Mouse (Mus musculus) embryonic facial prominence, embryonic 13.5 days (tissue): ENCODE results near the gene Fbxw28. TPM values are rescaled to one million over a fixed set of nuclear protein-coding genes. Genes with fewer than 3 reads are reported as not detected.
"Not testable (repeated sequence)": the region's sequence is repeated elsewhere in the genome, so short reads cannot be mapped to it uniquely, and the experiment has no call there.

Source experiments
- ATAC-seq: fragments of 200-750 bp; cut with Nextera tagmentation; 2 replicates; pipeline ENCODE4 v1.8.0; 2017; ENCODE audit warnings: low read depth; ENCODE audit not compliant: insufficient number of reproducible peaks, insufficient read depth, low FRiP score, low TSS enrichment
- H3K27ac ChIP-seq: fragments of 300-500 bp; sonication (generic); 2 replicates; pipeline ENCODE4 v1.5.1; 2015; ENCODE audit warnings: moderate library complexity, mild to moderate bottlenecking, inconsistent platforms
- H3K27me3 ChIP-seq: fragments of 300-500 bp; sonication (generic); 2 replicates; pipeline ENCODE4 v1.6.1; 2015; ENCODE audit warnings: mild to moderate bottlenecking, inconsistent platforms
- H3K36me3 ChIP-seq: fragments of 300-500 bp; sonication (generic); 2 replicates; pipeline ENCODE4 v1.6.1; 2015; ENCODE audit warnings: mild to moderate bottlenecking, inconsistent platforms
- H3K4me1 ChIP-seq: fragments of 300-500 bp; sonication (generic); 2 replicates; pipeline ENCODE4 v1.6.1; 2015; ENCODE audit warnings: inconsistent platforms
- H3K4me2 ChIP-seq: fragments of 300-500 bp; sonication (generic); 2 replicates; pipeline ENCODE4 v1.6.1; 2015; ENCODE audit warnings: moderate library complexity, mild to moderate bottlenecking, inconsistent platforms
- H3K4me3 ChIP-seq: fragments of 300-500 bp; sonication (generic); 2 replicates; pipeline ENCODE4 v1.5.1; 2015; ENCODE audit warnings: mild to moderate bottlenecking, inconsistent platforms
- H3K9ac ChIP-seq: fragments of 300-500 bp; sonication (generic); 2 replicates; pipeline ENCODE4 v1.6.1; 2015; ENCODE audit warnings: mild to moderate bottlenecking, inconsistent platforms
- H3K9me3 ChIP-seq: fragments of 300-500 bp; sonication (generic); 2 replicates; pipeline ENCODE4 v1.6.1; 2016; ENCODE audit warnings: inconsistent platforms
- WGBS: fragments of 180-500 bp; shearing (Covaris S2); methylation state at CpG from one replicate; pipeline ENCODE4 v1.1.7; 2015; ENCODE audit warnings: mixed read lengths; 5-methylcytosine and 5-hydroxymethylcytosine counted together
- polyA plus RNA-seq: library from polyadenylated mRNA; unstranded; fragments of >200 nt; fragmentation: Nextera tagmentation; extraction: Ambion mirVana; gene quantifications from 2 replicates; pipeline ENCODE4 v1.2.1, GENCODE M21; 2015

The Fbxw28 gene
- polyA plus RNA-seq, result not detected in 2 replicates

- not testable (repeated sequence) for H3K27me3 ChIP-seq, H3K4me3 ChIP-seq, H3K9ac ChIP-seq, H3K36me3 ChIP-seq, H3K27ac ChIP-seq, ATAC-seq, H3K4me1 ChIP-seq, H3K9me3 ChIP-seq, H3K4me2 ChIP-seq
- no CpG with 5 or more reads among the region's 1 CpGs for WGBS
These were observed at the start of gene Fbxw28 for GRCm38 (mm10) chr9:109339559-109339958. TSS of gene Fbxw28 (minus strand) at chr9:109339659.

- not testable (repeated sequence) for H3K36me3 ChIP-seq, ATAC-seq, H3K4me1 ChIP-seq, H3K9me3 ChIP-seq, H3K27ac ChIP-seq, H3K4me2 ChIP-seq, H3K4me3 ChIP-seq, H3K9ac ChIP-seq, H3K27me3 ChIP-seq
- WGBS, result 100% methylated on average over 1 of the region's 1 CpGs
These were observed 51.9 kb downstream of the Fbxw28 start, which contains the start of gene Fbxw14 for GRCm38 (mm10) chr9:109287576-109287975. TSS of gene Fbxw14 (minus strand) at chr9:109287676.

Other genes starting within 250 kb of the Fbxw28 start
- 13.1 and 13.2 TPM in 2 replicates for gene Plxnb1, start 244.3 kb downstream of the Fbxw28 start, polyA plus RNA-seq
- not detected in 2 replicates for gene Fbxw21, start 177.6 kb downstream of the Fbxw28 start, polyA plus RNA-seq
- gene Fbxw13, start 143.7 kb downstream of the Fbxw28 start, polyA plus RNA-seq, result not detected in 2 replicates
- not detected in 2 replicates for gene Fbxw20, start 104.9 kb downstream of the Fbxw28 start, polyA plus RNA-seq
- gene Fbxw14, start 52.0 kb downstream of the Fbxw28 start, polyA plus RNA-seq, result not detected in 2 replicates
- not detected in 2 replicates for gene Fbxw22, start 64.6 kb upstream of the Fbxw28 start, polyA plus RNA-seq
- not detected in 2 replicates for gene Fbxw16, start 109.5 kb upstream of the Fbxw28 start, polyA plus RNA-seq
- gene Fbxw19, start 156.2 kb upstream of the Fbxw28 start, polyA plus RNA-seq, result not detected in 2 replicates
- gene Fbxw15, start 228.6 kb upstream of the Fbxw28 start, polyA plus RNA-seq, result not detected in 2 replicates